Mouse (Mus musculus): Measurements from ENCODE around the gene En2.

Gene En2

DNA sequence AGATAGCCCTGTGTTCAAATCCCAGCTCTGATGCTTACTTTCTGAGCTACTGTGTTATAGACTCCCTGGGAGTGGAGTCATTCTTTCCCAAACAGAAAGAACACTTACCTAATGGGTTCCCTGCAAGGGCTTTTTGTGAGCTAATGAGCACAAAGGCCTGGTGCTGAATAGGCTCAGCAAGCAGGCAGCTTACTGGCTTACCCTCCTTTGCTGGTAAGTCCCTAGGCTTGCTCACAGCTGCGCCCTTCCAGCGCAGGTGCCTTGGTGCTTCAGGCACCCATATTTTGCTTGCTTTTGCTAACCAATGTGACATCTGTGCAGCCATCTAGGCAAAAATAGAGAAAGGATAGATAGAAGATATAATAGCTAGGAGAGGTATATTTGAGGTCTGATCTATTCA lies 11.1 kb downstream of the En2 start:
- DNase-seq (ENCODE audit: extremely low read depth, insufficient read length, low spot score): no peak

DNA sequence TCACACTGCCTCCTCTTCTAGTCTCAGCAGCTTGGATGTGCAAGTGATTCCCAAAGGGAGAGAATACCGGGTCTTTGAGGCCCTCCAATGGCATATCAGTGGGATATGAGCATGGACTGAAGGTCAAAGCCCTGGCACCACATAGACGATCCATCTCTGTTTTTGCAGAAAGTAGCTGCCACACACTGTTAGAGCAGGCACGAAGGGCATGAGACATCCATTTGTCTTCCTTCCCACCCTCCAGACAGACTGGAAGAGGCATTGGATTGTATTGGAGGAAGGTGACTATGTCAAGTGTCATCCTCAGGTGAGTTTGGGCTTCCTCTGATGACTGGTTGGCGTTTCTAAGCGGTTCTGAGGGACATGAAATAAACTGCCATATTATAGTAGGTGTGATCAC lies 12.8 kb downstream of the En2 start:
- no peak for DNase-seq (ENCODE audit: extremely low read depth, insufficient read length, low spot score)

DNA sequence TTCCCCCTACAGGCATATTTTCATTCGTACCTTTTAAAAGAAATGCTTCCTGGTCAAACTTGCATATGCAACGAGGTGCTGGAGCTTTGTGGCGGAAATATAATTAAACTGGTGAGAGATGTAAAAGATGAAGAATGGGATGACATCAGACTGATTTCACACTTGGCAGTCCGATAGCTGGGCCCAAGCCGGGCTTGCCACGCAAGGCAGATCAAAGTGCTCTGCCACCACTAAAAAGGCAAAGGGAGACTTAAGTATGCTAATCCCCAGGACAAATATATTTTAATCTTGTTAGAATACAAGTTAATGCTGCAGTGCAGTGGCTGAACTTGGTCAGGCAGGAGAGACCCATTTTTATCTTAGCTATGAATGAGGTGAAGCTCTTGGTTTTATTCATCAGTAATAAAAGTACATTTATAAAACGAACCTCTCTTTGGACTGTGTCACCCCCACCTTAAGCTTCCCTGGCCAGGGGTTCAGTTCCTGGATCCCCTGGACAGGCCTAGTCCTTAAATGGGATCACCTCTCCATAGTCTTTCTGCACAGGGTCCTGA lies 13.8 kb downstream of the En2 start:
- no peak for DNase-seq (ENCODE audit: extremely low read depth, insufficient read length, low spot score)

DNA sequence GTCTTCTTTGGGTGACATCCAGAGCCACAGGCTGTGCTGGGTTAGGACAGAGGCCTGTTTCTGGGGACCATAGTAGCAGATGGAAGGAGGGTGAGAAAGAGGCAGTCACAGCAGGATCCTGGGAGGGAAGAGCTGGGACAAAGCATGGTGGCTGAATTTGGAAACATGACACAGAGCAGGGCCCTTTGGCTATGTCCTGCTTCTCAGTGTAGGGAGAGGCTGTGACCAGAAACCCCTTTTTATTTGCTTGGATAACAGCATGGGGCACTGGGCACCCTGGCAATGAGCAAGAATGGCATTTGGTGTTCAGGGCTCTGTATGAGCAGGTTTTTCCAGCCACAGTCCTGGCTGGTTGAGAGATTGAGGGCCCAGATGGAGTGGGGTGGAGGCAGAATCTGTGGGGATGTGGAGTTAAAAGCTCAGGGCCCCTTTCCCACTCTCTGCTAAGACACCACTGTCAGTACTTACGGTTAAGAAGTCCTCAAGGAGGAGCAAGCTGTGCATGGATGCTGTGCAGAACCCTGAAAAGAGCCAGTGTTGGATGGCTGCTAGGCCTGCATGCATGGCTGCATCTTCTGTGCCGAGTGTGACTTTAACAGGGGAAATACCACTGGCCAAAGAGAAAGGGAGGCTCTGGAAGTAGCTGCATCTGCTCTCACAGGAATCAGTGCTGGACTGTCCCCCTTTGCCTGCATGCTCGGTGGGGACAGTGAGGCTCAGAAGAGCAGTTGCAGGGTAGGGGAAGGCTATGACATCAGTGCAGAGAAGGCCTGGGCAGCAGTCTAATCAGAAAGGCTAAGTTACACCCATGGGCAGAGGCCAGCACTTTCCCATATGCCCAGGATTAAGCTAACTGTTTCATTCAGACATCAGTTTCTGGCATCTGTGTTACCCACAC lies 26.0 kb downstream of the En2 start:
- DNase-seq (ENCODE audit: extremely low read depth, insufficient read length, low spot score): no peak

DNA sequence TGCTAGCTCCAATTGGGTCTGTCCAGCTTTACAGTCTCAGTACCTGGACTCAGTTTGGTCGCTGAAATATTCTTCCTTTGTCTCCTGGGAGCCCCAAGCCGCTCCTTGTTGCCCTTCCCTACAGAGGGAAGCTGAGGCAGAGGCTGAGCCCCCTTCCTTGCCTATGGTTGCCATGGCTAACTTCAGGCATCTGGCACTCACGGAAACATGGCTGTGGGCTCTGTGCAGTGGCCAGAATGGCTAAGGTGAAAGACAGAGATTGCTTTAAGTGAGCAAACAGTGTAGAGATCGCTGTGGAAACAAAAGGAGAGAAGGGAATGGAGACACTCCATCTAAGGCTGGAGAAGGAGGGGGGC lies 26.6 kb downstream of the En2 start:
- no peak for DNase-seq (ENCODE audit: extremely low read depth, insufficient read length, low spot score)

DNA sequence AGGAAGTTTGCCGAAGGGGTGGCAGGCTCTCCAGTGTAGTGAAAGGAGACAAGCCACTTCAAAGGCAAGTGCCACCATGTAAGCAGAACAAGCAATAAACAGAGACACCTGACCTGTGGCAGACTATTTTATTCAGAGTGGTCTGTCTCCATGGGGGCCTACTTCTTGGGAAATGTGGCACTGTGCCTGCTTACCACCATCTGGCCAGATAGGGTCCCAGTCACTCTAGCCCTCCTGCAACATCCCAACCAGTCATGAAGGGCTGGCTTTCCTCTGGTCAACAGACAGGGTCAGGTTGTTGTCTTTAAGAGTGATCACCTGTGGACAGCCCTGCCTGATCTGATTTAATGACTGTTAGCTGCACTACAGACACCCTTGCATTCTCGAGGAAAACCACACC lies 30.0 kb downstream of the En2 start:
- no peak for DNase-seq (ENCODE audit: extremely low read depth, insufficient read length, low spot score)

DNA sequence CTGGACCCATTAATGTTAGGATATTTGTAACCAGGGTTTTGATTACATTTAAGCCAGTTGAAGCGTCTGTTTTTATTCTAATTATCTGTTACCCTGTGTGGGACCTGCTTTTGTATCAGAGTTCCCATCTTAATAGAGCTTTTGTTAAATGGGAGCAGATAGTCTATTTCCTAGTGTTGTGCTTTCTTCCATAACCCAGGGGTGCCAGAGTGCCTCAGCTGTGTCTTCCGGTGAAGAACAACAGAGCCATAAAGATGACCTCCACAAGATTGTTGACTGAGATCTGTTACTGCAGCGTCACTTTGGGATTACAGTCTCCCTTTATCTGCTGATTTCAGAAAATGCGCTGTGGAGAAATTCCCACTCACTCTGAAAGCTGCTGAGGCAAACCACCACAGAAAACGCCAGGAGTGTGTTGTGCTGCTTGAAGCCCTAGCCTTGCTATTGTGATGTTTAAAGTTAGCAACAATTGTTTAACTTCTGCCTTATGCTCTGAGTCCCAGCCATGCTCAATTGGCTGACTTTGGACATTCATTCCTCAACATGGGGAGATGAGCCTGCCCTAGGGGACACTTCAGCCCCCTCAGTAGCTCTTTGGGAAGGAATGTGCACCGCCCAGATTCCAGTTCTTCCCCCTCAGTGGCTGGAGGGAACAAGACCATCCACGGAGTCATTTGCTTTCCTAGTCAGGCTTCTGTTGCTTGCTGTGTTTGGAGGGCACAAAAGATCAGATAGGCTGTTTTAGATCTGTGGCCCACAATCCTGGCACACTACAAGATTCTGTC lies 33.8 kb downstream of the En2 start:
- no peak for DNase-seq (ENCODE audit: extremely low read depth, insufficient read length, low spot score)

DNA sequence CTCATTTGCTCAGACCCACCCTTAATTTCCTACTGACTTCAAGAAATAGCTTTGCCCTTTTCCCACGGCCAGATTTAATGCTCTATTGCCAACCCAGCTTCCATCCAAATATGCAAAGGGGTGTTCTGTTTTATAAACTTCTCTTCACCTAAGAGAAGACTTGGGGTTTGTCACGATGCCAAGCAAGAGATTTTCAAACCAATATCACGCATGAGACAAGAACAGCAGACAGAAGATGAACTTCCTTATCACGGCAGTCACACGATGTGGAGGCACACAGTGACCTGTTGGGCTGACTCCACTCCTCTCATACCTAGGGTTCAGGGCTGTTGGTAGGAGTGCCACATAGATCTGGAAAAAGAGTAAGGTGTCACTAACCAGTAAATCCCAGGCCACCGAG lies 37.6 kb downstream of the En2 start:
- DNase-seq (ENCODE audit: extremely low read depth, insufficient read length, low spot score): no peak

DNA sequence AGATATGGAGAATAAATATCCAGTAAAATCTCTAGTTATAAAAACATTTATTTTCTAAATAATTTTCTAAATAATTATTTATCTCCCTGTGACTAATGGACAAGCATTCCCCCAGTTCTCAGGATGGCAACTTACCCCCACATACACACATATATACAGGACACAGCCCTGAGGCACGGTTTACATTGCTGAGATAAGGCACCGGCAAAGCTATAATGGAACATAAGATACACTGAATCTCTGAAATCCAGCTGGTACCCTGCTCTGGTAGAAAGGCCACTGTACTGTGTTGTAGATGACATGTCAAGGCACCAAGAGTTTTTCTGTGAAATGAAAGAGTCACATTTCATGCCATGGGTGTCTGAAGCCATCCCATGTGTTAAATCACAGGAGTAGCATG lies 39.2 kb downstream of the En2 start:
- DNase-seq (ENCODE audit: extremely low read depth, insufficient read length, low spot score): no peak

DNA sequence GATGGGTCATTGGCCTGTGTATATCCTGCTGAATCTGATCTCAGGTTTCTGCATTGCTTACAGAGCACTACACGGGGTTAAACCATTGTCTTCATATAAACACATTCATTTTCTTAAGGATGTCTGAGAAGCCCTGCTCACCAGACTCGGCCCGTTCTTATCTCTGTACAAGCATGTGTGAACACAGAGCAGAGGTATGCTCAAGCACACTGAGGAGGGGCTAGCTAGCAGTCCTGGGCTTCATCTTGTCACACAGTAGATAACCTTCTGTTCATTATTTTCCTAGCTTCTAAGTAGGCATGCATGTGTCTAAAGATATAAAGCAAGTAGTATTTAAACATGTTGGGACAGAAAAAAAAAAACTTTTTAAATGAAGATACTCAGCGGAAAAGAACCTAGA lies 41.0 kb downstream of the En2 start:
- no peak for DNase-seq (ENCODE audit: extremely low read depth, insufficient read length, low spot score)

DNA sequence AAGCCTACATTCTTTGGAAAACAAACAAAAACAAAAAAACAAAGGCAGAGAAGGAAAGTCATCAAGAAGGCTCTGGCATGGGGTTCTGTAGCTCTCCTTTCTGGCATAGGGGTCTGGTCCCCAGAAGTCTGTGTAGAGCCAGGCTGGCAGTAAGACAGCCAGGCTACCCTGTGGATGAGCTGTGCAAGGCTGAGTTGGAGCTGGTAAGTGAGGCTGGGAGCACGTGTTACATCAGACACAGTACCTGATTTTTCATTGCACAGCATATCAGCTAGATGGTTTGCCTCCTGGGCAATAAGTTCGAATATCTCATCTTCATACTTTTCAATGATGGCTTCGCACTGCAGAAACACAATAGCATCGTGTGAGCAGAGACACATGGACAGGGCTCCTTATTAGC lies 41.5 kb downstream of the En2 start:
- DNase-seq (ENCODE audit: extremely low read depth, insufficient read length, low spot score): no peak

DNA sequence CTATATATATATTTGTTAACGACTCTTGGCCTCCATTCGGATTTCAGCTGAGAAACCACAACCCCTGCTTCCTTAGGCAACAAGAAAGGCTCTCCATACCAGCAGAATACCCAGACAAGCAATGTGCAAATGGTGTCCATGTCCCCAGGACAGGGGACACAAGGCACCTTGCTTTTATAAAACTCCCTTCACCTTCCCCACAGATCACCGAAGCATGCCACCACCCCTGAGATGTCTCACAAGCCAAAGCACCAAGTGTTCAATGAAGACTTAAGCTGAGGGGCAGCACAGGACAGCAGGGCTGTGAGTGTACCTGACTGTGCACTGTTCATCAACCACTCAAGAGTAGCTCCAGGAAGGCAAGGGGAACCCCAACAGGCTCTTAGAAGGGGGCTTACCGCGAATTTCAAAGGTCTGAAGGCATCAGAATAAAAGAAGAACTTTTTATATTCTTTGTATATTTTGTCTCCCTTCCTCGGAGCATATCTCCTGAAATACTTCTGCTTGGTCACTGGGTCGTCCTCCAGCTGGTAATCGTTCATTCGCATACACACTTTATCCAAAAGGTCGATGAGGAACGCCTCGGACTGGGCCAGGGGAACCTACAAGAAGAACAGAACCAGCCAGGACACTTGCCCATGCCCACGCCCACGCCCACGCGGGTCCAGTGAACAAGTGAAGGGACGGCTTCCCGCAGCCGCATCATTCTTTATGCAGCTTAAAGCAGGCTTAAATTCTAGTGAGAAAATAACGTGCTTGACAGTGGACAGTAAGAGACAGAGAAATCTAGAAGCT lies 43.4 kb downstream of the En2 start:
- DNase-seq (ENCODE audit: extremely low read depth, insufficient read length, low spot score): no peak

DNA sequence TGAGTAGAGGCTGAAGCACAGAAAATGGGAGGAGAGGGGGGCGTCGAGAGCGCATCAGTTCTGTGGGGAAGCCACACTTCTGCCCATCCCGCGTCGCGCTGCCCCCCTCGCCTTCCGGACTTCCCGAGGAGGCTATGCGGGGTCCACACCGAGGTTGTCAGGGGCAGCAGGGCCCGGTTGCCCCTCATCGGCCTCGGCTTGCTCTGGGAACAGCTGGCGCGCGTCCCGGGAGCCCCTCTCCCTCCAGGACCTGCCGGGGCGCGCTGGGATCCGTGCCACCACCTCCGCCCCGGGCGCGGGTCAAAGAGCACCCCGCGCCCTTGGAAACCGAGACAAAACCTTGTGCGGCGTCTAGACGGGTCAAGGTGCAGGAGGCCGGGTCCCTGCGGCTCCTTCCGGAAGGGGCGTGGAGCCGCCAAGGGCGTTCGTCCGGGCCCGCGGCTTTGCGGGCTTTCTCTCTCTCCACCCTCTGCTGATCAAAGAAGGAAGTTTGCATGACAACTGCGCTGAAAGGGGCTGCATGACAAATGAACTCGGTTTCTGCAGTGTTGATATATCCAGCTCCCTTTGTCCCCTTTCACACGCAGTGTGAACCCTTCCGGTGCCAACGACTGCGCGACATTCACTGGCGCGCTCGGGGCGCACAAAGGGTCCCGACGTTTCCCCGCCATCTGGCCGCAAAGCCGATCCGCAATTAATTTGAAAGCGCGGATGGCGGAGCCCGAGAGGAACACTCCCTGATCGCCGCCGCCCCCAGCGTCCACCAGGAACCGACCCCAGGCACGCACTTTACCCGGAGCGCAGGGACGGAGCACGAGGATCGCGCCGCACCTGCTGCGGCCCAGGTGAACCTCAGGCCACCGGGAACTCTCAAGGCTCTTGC lies 44.3 kb downstream of the En2 start:
- peak; percentile 7 for DNase-seq (ENCODE audit: extremely low read depth, insufficient read length, low spot score)

DNA sequence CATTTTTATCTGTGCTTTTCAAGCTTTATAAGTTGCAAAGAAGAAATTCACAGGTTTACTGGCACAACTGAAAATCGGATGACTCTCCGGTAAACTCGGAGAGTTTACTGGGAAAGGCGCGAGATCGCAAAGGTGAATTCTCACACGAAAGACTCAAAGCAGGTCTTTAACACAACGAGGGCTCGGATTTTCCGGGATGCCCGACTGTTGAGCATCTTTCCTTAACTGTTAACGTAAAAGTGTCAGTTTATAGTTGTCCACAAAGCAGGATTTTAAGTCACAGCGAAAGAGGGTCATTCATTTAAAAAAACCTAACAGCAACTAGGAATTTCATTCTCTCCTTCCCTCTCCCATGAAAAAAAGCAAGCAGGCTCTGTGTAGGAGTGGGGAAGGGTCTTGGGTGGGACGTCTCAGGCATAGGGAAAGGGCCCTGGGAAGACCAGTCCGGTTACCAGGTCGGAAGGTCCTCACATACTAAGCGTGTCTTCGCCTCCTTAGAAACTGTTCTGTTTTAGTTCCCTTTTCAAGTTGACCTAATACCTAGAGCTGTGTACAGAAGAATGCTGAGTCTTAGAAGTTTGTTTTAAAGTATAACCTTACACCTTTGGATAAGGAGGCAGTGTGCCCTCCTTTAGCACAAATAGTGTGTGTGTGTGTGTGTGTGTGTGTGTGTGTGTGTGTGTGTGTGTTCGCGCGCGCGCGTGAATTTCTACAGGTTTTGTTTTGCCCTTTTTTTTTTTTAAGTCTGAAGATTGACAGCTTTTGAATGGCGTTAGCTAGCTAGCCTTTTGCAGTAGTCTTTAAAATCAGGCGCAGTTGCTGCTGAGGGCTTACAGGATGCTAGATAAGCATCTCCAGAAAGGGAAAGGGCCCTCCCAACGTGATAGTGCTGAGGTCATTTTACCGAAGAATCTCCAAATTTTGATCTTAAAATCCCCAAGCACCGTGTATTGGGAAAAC lies 45.4 kb downstream of the En2 start:
- no peak for DNase-seq (ENCODE audit: extremely low read depth, insufficient read length, low spot score)

DNA sequence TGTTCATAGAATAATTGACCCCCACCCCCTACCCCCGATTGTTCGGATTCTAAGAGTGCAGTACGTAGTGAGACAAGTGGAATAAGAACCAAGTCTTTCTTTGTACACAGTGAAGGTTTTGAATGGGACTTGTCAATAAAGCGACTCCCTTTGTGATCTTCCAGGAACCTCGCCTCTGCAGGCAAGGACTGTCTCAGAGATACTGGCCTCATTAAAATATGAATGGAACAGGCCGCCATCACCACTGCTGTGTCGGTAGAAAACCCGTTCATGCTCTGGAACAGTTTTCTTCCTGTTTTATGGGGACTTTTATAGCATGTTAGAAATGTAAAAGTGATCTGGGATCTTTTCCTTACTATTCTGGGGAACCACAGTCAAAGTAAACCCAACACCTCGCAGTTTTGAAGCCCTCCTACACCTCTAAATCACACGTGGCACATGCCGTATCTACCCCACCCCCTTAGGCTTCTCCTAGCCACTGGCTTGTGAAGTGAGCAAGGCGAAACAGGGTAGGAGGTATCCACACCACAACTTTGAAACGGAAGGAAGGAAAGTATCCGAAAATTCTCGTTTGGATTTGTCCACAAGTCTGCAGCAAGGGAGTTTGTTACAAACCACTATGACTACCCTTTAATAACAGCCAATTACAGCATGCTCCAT lies 46.3 kb downstream of the En2 start:
- DNase-seq (ENCODE audit: extremely low read depth, insufficient read length, low spot score): no peak

DNA sequence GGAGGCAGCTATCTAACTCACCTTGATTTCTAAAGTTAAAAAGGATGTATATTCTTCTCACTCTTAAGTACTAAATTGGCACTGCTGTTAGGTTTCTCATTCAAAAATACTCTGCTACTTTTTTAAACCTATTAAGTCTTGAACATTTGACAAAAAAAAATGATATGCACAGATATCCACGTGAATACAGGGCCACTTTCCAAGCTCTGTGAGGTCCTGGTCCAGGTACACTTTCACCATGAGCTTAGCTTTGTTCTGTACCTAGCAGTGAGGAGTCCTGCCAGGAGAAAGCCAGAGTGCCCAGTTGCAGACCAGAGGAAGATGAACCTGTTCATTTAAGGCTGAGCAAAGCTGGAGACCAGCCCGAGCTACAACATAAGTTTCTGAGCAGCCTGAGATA lies 47.9 kb downstream of the En2 start:
- DNase-seq (ENCODE audit: extremely low read depth, insufficient read length, low spot score): no peak

DNA sequence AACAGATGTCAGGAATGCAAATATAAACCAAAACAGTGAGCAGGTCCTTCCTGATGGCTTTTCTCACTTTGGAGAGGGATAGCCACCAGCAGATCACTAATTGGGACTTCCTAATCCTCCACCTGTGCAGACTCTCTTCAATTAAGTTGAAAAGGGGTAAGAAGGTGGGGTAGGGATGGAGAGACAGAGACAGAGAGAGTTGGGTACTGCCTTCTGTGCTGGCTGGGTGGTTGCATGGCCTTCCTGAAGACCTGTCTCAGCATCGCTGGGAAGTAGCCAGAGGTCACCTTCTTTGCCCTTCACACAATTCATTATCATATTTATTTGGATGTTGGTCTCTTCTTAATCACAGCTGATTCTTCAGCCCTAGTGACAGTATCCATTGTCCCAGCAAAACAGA lies 54.1 kb downstream of the En2 start:
- no peak for DNase-seq (ENCODE audit: extremely low read depth, insufficient read length, low spot score)

Measured in 3134 (cell line).